Mouse (Mus musculus): ENCODE results near the gene Gm27027.

Gene Gm27027

DNA sequence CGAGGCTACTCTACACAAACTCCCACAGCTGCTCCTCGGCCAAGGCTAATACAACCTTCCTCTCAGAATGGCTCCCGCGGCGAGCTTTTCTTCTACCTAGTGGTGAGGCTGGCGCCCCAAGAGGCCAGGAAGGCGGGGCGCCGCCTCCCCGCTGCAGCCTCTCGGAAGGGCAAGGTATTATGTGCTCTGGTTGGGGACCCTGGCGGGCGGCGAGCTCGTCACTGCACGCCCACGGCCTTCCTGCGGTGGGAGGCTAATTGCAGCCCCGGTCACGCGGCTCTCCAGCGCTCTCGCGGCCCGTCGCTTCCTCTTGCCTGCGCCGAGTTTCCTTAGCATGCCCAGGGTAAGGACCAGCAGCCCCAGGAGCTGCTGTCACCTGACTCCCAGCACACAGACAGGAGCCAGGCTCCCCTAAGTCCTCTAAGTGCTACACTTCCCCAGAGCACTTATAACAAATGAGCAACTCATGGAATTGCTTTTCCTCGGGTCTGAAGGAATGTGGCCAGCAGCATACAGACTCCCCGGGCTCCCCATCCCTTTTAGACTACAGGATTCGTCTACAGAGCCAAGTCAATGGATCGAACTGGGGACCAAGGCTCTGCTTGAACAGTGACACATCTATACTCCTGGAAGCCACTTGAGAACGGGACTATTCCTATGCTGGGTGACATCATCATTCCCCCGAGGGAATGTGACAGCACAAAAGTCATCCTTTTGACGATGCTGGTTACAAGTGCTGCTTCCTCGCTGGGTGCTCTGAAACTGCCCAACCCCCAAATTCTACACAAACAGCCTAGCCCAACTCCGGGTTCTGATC is 19.5 kb downstream of the Gm27027 start:
- peak; percentile 77 for DNase-seq (ENCODE audit: low read depth, low spot score)

- no peak for DNase-seq (ENCODE audit: low read depth, low spot score)
These were observed 20.4 kb downstream of the Gm27027 start for GRCm38 (mm10) chr2:93975526-93976435.

- DNase-seq (ENCODE audit: low read depth, low spot score): no peak
These were observed 21.1 kb downstream of the Gm27027 start for GRCm38 (mm10) chr2:93975041-93975440.

- peak; percentile 45 for DNase-seq (ENCODE audit: low read depth, low spot score)
These were observed 24.5 kb downstream of the Gm27027 start for GRCm38 (mm10) chr2:93971647-93972046.

- peak; percentile 83 for DNase-seq (ENCODE audit: low read depth, low spot score)
These were observed 31.5 kb downstream of the Gm27027 start for GRCm38 (mm10) chr2:93964494-93965160.

- DNase-seq (ENCODE audit: low read depth, low spot score): peak; percentile 59
These were observed 32.4 kb downstream of the Gm27027 start for GRCm38 (mm10) chr2:93963802-93964201.

GRCm38 (mm10) chr2:93961716-93962115 is 34.4 kb downstream of the Gm27027 start:
- peak; percentile 93 for DNase-seq (ENCODE audit: low read depth, low spot score)

GRCm38 (mm10) chr2:93959346-93959745 is 36.8 kb downstream of the Gm27027 start:
- no peak for DNase-seq (ENCODE audit: low read depth, low spot score)

DNA sequence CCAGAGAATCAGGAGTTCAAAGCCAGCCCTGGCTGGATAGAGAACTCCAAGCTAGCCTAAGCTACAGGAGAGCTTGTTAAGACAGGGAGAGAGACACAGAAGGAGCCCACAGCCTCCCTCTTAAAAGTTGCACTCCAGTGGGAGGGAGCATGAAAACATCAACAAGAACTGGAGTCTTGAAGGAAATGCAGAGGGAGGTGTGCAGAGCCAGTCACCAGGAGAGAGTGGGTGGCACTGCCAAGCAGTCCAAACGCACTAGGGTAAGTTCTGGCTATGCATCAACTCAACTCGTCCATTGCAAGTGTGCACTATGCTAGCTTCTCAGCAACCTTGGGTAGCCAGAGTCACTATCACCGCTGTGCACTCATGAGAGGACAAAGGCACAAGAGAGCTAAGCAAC is 37.9 kb downstream of the Gm27027 start:
- DNase-seq (ENCODE audit: low read depth, low spot score): peak; percentile 75

GRCm38 (mm10) chr2:93957785-93958175 is 38.4 kb downstream of the Gm27027 start:
- DNase-seq (ENCODE audit: low read depth, low spot score): no peak

GRCm38 (mm10) chr2:93956908-93957784 is 39.0 kb downstream of the Gm27027 start, which contains the start of gene Gm13889:
Gene Gm13889 (minus strand): TSS chr2:93957201.
- peak; percentile 91 for DNase-seq (ENCODE audit: low read depth, low spot score)

DNA sequence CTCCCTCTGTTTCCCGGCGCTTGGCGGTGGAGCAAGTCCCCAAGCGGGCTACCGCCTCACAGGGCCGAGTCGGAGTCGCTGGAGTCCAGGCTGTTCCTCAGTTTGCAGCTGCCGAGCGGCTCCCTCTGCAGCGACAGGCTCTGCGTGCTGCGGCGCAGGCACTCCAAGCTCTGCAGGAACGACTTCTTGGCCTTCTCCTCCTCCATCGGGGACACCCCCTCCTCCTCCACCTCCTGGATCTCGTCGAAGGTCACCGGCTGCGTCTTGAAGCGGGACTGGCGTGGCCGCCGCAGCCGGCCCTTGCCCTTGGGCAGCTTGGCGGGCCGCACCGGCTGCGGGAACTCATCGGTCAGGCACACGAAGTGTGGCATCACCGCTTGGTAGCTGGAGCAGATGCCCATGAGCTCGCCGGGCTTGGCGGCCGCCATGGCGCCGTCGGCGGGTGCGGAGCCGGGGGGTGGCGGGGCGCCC is 39.8 kb downstream of the Gm27027 start:
- peak; percentile 86 for DNase-seq (ENCODE audit: low read depth, low spot score)

DNA sequence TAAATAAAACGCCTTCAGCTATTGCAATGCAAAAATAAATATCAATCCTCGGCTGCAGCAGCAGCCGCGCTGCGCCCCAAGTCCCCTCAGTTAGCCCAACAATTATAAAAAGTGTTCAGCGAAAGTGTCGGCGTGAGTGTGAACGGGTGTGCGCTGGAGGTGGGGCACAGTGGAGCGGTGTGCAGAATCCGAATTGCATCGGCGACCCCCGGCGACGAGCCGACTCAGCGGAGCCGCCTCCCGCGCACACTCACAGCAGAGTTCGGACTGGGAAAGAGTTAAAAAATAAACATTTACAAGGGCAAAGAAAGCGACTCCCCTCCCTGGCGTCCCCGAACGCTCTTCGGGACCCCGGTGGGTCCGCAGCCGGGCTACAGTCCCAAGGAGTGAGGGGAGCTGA is 40.3 kb downstream of the Gm27027 start:
- DNase-seq (ENCODE audit: low read depth, low spot score): peak; percentile 17

DNA sequence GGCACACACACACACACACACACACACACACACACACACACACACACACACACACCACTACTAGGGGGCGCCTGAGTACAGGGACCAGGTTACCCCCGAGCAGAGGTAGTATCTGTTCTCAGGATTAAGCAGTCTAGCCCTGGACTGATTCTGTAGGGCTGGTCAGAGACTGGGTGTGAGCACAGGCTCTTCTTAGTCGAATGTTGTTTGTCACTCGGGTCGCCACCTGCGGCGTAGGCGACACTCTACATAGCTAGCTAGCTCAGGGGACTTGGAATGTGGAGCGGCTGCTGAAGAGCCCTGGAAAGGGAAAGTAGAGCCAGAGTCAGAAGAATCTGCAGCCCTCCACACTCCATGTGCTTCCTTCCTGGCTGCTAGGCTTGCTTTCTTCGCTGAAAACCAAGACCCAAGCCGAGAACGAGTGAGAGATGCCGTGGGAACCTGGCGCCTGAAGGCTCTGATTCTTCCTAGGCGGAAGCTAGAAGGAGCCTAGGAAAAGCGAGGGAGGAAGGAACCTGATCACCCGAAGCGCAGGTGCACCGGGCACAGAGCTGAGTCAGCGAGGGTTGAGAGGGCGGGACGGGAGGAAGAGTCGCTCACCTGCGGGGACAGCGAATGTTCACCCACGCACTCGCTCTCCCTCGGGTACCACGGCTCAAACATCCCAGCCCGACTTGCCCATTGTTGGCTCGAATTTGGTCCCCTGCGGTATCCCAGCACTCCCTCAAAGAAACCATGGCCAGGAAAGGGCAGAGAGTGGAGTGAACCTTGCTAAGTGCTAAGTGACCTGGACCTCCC is 41.2 kb downstream of the Gm27027 start:
- DNase-seq (ENCODE audit: low read depth, low spot score): peak; percentile 80

DNA sequence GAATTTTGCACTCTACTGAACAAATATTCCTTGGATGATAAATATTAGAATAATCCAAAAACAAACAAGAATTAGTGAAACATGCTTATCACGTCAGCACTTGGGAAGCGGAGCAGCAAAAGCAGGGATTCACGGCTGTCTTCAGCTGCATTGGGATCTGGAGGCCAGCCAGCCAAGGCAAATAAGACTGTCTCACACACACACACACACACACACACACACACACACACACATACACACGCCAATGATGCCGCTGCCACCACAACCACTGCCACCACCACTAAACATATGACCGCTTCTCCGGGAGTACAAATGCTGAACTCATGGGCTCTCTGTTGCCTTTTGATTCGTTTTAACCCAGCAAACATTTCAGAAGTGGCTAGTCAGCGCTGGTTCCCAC is 42.4 kb downstream of the Gm27027 start:
- no peak for DNase-seq (ENCODE audit: low read depth, low spot score)

GRCm38 (mm10) chr2:93946976-93947375 is 49.2 kb downstream of the Gm27027 start:
- DNase-seq (ENCODE audit: low read depth, low spot score): no peak

- DNase-seq (ENCODE audit: low read depth, low spot score): no peak
These were observed 51.3 kb downstream of the Gm27027 start for GRCm38 (mm10) chr2:93944855-93945254.

- DNase-seq (ENCODE audit: low read depth, low spot score): no peak
These were observed 52.1 kb downstream of the Gm27027 start for GRCm38 (mm10) chr2:93944099-93944498.

- DNase-seq (ENCODE audit: low read depth, low spot score): peak; percentile 57
These were observed 54.5 kb downstream of the Gm27027 start for GRCm38 (mm10) chr2:93941670-93942069.

GRCm38 (mm10) chr2:93938534-93938933 is 57.6 kb downstream of the Gm27027 start:
- DNase-seq (ENCODE audit: low read depth, low spot score): peak; percentile 52
